Mouse (Mus musculus) adrenal gland (tissue): Measurements from ENCODE around the gene Fam149a.
"Not testable (repeated sequence)": the region's sequence is repeated elsewhere in the genome, so short reads cannot be mapped to it uniquely, and the experiment has no call there.

Experiments used
- intact Hi-C: fragments of 180-260 bp; cut with DNase I; formaldehyde crosslinking; loops from one replicate; pipeline ENCODE4 v1.15.1; 2025

The Fam149a gene

DNA sequence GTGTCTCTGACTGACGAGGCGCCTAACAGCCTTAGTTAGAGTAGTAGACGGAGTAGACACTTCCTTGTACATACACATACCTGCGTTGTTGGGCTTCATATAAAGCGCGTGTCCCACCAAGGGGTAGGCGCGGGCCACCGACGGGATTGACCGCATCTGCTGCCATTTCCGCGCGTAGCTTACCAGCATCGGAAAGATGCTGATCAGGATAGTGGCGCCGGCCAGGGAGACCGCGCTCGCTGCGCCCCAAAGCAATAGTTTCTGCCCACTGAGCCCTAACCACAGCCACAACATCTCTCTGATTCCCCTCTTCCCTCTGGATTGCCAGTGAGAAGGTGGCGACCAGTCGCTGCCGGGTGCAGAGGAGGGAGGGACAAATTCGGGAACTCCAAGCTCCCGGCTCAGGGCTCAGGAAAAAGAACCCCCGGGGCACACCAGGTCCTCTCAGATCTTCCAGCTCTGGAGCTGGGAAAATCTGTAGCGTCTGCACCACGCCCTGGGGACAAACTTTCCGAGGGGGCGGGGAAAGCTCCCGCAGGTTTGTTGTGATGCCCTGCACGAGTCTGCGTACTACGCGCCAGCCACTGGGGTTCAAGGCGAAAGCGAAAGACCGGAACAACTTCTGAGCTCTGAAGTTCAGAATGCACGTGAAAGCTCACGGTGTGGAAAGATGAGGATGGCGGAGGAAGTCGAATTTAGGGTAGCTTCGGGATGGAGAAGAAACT is 49.2 kb downstream of the Fam149a start, which contains the start of gene Cyp4v3:
Gene Cyp4v3, minus strand, starts transcription at position 532 of the 725 bp plus-strand sequence.
- intact Hi-C loops = no loop called here

- intact Hi-C loops = no loop called here
Observed at GRCm38 (mm10) chr8:45330856-45331255, 51.2 kb downstream of the Fam149a start.

- intact Hi-C loops = no loop called here
Observed at GRCm38 (mm10) chr8:45329206-45329980, 52.7 kb downstream of the Fam149a start.

DNA sequence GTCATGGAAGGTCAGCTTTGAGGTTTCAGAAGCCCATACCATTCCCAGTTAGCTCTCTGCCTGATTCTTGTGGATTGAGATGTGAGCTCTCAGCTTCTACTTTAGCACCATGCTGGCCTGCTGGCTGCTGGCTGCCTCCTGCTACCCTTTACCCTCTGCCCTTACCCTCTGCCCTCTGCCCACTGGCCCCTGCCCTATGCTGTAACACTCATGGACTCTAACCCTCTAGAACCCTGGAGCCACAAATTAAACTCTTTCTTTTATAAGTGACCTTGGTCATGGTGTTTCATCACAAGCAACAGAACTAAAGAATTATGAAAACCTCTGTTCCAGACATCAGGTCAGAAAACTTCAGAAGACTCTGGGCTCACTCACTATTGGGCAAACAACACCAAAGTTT is 55.0 kb downstream of the Fam149a start:
- intact Hi-C loops = not testable (repeated sequence)

DNA sequence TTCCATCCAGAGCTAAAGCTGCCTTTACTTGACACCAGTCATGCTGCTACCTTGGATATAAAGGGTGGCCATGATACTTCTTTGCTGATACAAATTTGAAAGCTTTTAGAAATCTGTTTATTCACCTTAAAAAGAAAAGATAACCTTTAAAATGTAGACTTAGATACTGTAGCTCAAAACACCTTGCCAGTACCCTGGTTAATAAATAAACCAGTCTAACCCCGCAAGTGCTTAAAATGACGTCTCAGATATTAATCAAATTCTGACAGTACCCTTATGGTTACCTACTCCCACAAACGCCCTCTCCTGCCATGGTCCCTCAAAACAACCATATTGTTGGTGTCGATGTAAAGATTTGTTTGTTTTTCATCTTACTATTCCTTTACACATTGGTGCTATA is 57.9 kb downstream of the Fam149a start:
- intact Hi-C loops = no loop called here

DNA sequence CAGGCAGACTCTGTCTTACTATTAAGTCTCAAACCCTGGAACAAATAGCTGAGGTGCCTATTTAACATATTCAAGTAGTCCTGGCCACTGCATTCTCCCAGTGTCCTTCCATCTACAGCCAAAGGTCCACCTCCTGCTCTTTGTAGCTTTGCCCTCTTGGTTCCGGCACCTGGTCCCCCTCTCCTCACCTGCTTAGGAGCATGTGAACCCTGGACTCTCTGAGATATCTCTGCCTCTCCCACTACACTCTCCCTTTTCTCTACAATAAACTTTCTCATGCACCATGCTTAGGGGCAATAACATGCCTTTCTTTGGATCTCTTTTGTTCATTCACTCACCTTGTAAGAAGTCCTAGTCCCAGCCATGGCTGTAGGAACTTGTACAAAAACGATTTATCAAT is 60.7 kb downstream of the Fam149a start:
- intact Hi-C loops = no loop called here

DNA sequence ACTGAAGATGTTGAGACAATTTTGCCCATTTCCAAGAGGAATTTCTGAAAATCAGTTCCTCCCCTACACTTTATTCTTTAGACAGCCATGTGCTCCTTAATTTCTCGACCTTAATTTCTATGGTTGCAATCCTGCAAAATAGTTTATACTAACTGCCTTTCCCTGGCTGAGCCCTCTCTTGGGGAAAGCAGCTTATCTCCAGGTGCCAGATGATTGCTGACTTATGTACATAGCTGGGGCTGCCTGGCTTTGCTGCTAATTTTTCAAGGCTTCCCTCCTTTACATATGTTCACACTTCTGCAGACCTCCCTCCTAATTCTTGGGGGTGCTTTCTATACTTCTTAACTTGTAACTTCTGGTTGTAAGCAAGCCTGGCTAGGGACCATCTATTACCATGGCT is 61.2 kb downstream of the Fam149a start:
- intact Hi-C loops = no loop called here

- intact Hi-C loops = no loop called here
Observed at GRCm38 (mm10) chr8:45310967-45311366, 71.1 kb downstream of the Fam149a start.

GRCm38 (mm10) chr8:45308366-45308765 is 73.7 kb downstream of the Fam149a start, which contains the start of gene Gm45753:
Gm45753 (minus strand) TSS chr8:45308466.
- intact Hi-C loops = no loop called here

DNA sequence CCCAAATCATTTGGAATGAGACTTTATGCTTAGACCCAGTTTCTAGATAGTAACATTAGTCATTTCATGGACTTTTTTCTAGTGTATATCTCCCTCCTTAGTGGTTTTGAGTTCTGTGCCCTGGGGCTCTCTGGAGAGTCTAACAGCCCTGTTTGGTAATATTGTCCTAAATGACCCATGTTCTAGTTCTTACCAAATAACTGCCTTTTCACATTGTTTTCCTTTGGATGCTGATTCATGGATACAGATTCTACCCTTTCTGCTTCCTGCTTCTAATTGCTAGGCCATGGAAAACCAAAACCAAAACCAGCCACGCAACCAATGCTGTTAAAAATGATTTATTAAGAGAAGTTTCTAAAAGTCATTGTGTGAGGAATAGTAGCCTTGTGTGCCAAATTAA is 76.6 kb downstream of the Fam149a start:
- intact Hi-C loops = no loop called here

GRCm38 (mm10) chr8:45304354-45304753 is 77.7 kb downstream of the Fam149a start:
- intact Hi-C loops = no loop called here

GRCm38 (mm10) chr8:45302390-45302789 is 79.7 kb downstream of the Fam149a start:
- intact Hi-C loops = no loop called here

DNA sequence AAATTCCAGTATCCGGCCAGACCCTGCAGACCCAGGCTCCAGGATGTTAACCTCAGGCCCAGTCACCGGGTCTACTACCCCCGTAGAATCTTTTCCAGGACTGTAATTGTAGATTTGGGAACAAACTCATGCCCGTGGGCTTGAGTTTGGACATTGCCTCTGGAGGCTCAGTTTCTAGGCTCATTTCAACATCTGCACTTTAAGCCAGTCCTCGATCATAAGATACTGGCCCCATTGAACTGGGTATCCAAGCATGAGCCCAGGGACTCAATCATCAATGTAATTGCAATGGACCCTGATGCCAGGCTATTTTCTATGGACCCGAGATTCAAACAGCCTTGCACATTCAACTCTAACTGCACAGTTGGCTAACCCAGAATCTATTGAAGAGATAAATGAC is 86.8 kb downstream of the Fam149a start:
- intact Hi-C loops = no loop called here

- intact Hi-C loops = no loop called here
Observed at GRCm38 (mm10) chr8:45294687-45295086, 87.4 kb downstream of the Fam149a start, which contains the start of gene Klkb1. Klkb1 (minus strand) TSS chr8:45294859.

DNA sequence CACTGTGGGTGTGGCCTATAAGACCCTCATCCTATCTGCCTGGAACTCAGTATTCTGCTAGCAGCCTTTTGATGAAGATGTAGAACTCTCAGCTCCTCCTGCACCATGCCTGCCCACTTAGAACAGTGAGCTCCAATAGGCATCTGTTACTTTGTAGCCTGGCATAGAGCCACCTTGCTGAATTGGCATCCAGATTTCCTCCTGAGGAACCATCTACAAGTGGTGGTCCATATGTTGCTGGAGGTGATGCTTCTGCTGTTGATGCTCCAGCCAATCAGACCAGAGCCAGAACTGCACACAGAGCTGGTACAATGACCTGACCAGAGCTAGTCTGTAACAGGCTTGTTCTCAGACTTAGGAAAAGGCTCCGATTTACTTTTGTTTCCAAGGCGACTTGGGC is 90.3 kb downstream of the Fam149a start:
- intact Hi-C loops = no loop called here
